Mouse (Mus musculus) central nervous system, embryonic 11.5 days (tissue): ENCODE results near the gene Plac1. TPM values are rescaled to one million over a fixed set of nuclear protein-coding genes. Genes with fewer than 3 reads are reported as not detected.

Source experiments
- polyA plus RNA-seq: library from polyadenylated mRNA; depleted of rRNA; stranded (reverse); fragments of >200 nt; gene quantifications from 2 replicates; pipeline ENCODE4 v1.2.3, GENCODE M21; 2012; rRNA removed

Plac1 gene
- polyA plus RNA-seq, result 0.66 and 4.0 TPM in 2 replicates

DNA sequence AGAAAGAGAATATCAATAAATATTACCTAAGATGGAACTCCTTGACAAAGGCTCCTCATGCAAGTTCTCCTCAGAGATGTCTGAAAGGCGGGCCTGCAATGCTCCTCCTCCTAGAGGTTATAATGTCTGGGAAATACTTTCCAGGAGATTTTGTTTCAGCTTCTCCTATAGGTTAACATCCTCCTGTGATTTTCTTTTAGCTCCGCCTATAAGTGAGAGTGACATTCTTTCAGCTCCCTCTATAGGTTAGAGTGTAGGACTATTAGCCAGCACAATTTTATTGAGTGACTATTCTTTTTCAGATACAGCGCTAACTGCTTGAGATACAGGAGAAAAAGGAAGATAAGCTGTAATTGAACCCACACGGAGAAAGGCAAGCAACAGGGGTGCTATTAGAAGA lies at the start of gene Plac1:
Gene Plac1, minus strand, starts transcription at position 101 of the 400 bp plus-strand sequence.

DNA sequence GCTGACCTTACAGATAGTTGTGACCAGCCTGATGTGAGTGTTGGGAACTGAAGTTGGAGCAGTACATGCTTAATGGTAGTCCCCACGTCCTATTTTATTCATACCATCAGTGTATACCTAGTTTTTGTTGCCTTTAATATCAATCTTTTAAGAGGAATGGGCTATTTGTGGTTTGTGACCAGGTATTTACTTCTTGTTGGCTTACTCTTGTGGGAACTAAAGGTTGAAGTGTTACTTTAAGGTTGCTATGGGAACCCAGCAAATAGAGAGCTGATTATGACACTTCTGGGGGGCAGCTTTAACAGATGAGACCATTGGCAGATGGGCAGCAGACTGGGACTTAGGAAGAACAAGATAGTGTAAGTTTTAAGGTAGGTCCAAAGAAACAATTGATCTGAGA lies 33.2 kb upstream of the Plac1 start, which contains the start of gene Fam122c:
Gene Fam122c, plus strand, starts transcription at position 301 of the 400 bp plus-strand sequence.

GRCm38 (mm10) chrX:53269289-53270062 lies 29.6 kb upstream of the Plac1 start, which contains the start of gene Fam122b:
TSS of gene Fam122b (minus strand) at chrX:53269805.

Other genes starting within 250 kb of the Plac1 start
- 8.3 and 12.0 TPM in 2 replicates for gene Fam122b, start 29.7 kb upstream of the Plac1 start, polyA plus RNA-seq
- gene Fam122c, start 33.3 kb upstream of the Plac1 start, polyA plus RNA-seq, result not detected in 2 replicates
- 13.5 and 25.4 TPM in 2 replicates for gene Mospd1, start 130.4 kb upstream of the Plac1 start, polyA plus RNA-seq
- gene Etd, start 194.8 kb upstream of the Plac1 start, polyA plus RNA-seq, result not detected in 2 replicates